Mouse (Mus musculus) midbrain, embryonic 10.5 days (tissue): ENCODE data around the gene Gpr107. TPM values are rescaled to one million over a fixed set of nuclear protein-coding genes. Genes with fewer than 3 reads are reported as not detected.

Experiments used
- DNase-seq: peaks from one replicate; pipeline ENCODE4 v3.0.0-alpha.2; 2017; ENCODE audit warnings: low spot score
- H3K27ac ChIP-seq: fragments of 300-500 bp; sonication (generic); replicated peaks from 2 replicates; pipeline ENCODE4 v1.5.1; 2016; ENCODE audit warnings: mild to moderate bottlenecking
- H3K27me3 ChIP-seq: fragments of 300-500 bp; sonication (generic); 2 replicates; pipeline ENCODE4 v1.6.1; 2016; ENCODE audit warnings: low read depth, mild to moderate bottlenecking; ENCODE audit not compliant: poor library complexity, severe bottlenecking
- H3K36me3 ChIP-seq: fragments of 300-500 bp; sonication (generic); 2 replicates; pipeline ENCODE4 v1.6.1; 2016; ENCODE audit warnings: mild to moderate bottlenecking, moderate library complexity
- H3K4me1 ChIP-seq: fragments of 300-500 bp; sonication (generic); 2 replicates; pipeline ENCODE4 v1.6.1; 2016
- H3K4me3 ChIP-seq: fragments of 300-500 bp; sonication (generic); 2 replicates; pipeline ENCODE4 v1.5.1; 2016; ENCODE audit warnings: mild to moderate bottlenecking, moderate library complexity
- H3K9me3 ChIP-seq: fragments of 300-500 bp; sonication (generic); replicated peaks from 2 replicates; pipeline ENCODE4 v1.6.1; 2016; ENCODE audit warnings: mild to moderate bottlenecking
- WGBS: fragments of 180-500 bp; shearing (Covaris S2); methylation state at CpG from one replicate; pipeline ENCODE4 v1.1.7; 2016; 5-methylcytosine and 5-hydroxymethylcytosine counted together
- polyA plus RNA-seq: library from polyadenylated mRNA; unstranded; fragments of >200 nt; fragmentation: Nextera tagmentation; extraction: Ambion mirVana; gene quantifications from 2 replicates; pipeline ENCODE4 v1.2.1, GENCODE M21; 2016

Gpr107 gene
- polyA plus RNA-seq, 1 experiment from 2014 or later, result 33.8 TPM

GRCm38 (mm10) chr2:31118211-31118610 lies 33.9 kb upstream of the Gpr107 start:
- Histone ChIP-seq H3K27ac (no peak overlapping the region), H3K27me3 (no peaks in the 10 kb centered on the region), H3K4me3 (no peak overlapping the region), H3K4me1 (peaks cover 6% of the 10 kb centered on the region), H3K9me3 (peaks cover 5% of the 10 kb centered on the region; the same call in 1 of the 2 replicates), H3K36me3 (no peaks in the 10 kb centered on the region)
- 85% methylated on average over 3 of the region's 3 CpGs for WGBS
- no peak for DNase-seq

DNA sequence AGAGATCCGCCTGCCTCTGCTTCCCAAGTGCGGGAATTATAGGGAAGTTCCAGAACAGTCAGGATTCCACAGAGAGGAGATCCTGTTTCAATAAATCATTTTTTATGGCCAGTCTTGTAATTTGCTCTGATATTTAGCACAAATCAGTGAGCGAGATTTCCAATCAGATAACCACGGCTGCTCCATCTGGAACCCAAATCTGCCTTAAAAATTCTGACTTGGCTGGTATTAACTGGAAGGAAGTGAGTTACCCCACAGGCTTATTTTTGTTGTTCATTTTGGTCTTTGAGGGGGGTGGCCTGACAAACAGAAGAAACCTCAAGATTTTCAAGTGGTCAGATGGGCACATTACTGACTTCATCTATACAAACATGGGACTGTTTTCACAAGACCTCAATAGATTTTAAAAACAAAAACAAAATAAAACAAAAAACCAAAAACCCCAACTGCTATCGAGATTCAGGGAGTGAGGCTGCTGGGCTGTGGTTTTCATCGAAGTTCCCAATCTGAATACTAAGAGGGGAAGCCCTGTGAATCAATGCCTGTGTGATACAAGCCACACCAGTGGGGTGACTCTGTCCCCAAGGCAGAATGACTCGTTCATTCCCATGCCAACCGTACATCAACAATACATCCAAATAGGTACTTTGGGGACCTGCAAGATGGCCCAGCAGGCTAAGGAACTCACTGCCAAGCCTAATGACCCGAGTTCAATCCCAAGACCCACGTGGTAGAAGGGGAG lies 33.3 kb upstream of the Gpr107 start:
- Histone ChIP-seq H3K4me1 (peaks cover 6% of the 10 kb centered on the region), H3K4me3 (no peak overlapping the region), H3K9me3 (peaks cover 5% of the 10 kb centered on the region; the same call in 1 of the 2 replicates), H3K27ac (no peak overlapping the region), H3K27me3 (no peaks in the 10 kb centered on the region), H3K36me3 (no peaks in the 10 kb centered on the region)
- DNase-seq, result no peak
- WGBS, result 91% methylated on average over 10 of the region's 10 CpGs

GRCm38 (mm10) chr2:31119795-31120194 lies 32.3 kb upstream of the Gpr107 start:
- Histone ChIP-seq H3K27me3 (no peaks in the 10 kb centered on the region), H3K27ac (no peak overlapping the region), H3K36me3 (no peaks in the 10 kb centered on the region), H3K4me1 (peaks cover 6% of the 10 kb centered on the region), H3K4me3 (no peak overlapping the region), H3K9me3 (no peaks in the 10 kb centered on the region)
- DNase-seq, result no peak
- WGBS, result 72% methylated on average over 13 of the region's 13 CpGs

DNA sequence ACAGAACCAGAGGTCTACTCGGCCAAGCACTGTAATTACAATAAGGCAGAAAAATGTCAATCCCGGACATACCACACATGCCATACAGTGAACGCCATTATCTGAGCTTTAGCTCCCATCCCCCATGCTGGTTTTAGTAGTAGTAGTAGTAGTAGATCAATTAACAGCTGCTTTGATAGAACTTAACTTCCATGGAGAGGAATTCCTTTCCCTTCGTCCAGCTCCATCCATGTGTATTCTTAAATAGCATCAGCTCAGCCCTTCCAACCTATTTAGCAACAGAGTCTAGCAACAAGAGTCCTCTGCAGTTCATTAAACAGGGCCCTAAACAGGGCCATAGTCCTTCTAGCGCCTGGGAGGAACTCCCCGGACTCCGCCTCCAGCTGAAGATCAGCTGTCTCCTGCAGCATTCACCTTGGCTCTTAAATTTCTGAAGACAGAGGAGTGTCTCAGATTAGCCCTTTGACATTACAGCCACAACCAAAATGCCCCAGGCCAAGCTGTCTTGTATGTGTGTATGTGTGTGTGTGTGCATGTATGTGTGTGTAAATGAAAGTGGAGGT lies 30.9 kb upstream of the Gpr107 start:
- no peak overlapping the region for H3K27ac ChIP-seq
- no peaks in the 10 kb centered on the region for H3K27me3 ChIP-seq
- DNase-seq, result no peak

GRCm38 (mm10) chr2:31122806-31123205 lies 29.3 kb upstream of the Gpr107 start:
- Histone ChIP-seq H3K4me3 (no peak overlapping the region), H3K4me1 (peaks cover 7% of the 10 kb centered on the region; the same call in 1 of the 2 replicates), H3K27ac (no peak overlapping the region), H3K27me3 (no peaks in the 10 kb centered on the region), H3K9me3 (no peaks in the 10 kb centered on the region), H3K36me3 (no peaks in the 10 kb centered on the region)
- no peak for DNase-seq
- WGBS, result 92% methylated on average over 5 of the region's 5 CpGs

More for the DNA sequence above, 30.9 kb upstream of the Gpr107 start:
- H3K9me3 ChIP-seq, result no peaks in the 10 kb centered on the region
- H3K36me3 ChIP-seq, result no peaks in the 10 kb centered on the region
- H3K4me3 ChIP-seq, result no peak overlapping the region
- 87% methylated on average over 7 of the region's 7 CpGs for WGBS
- H3K4me1 ChIP-seq, result peaks cover 5% of the 10 kb centered on the region

- H3K4me1 ChIP-seq, result peaks cover 9% of the 10 kb centered on the region; the same call in 1 of the 2 replicates
- 89% methylated on average over 5 of the region's 5 CpGs for WGBS
- H3K4me3 ChIP-seq, result no peak overlapping the region
- H3K9me3 ChIP-seq, result no peaks in the 10 kb centered on the region
- H3K36me3 ChIP-seq, result no peaks in the 10 kb centered on the region
- no peak for DNase-seq
- H3K27ac ChIP-seq, result no peak overlapping the region
- H3K27me3 ChIP-seq, result no peaks in the 10 kb centered on the region
These were observed 28.6 kb upstream of the Gpr107 start for GRCm38 (mm10) chr2:31123493-31123892.

GRCm38 (mm10) chr2:31124694-31125093 lies 27.4 kb upstream of the Gpr107 start:
- H3K27me3 ChIP-seq, result no peaks in the 10 kb centered on the region
- no peaks in the 10 kb centered on the region for H3K9me3 ChIP-seq
- H3K4me3 ChIP-seq, result no peak overlapping the region
- DNase-seq, result no peak
- H3K4me1 ChIP-seq, result peaks cover 9% of the 10 kb centered on the region; the same call in 1 of the 2 replicates
- no peak overlapping the region for H3K27ac ChIP-seq
- no peaks in the 10 kb centered on the region for H3K36me3 ChIP-seq
- 86% methylated on average over 2 of the region's 2 CpGs for WGBS

- DNase-seq, result no peak
- H3K4me3 ChIP-seq, result no peak overlapping the region
- peaks cover 9% of the 10 kb centered on the region; the same call in 1 of the 2 replicates for H3K4me1 ChIP-seq
- no peaks in the 10 kb centered on the region for H3K27me3 ChIP-seq
- no peak overlapping the region for H3K27ac ChIP-seq
- H3K36me3 ChIP-seq, result no peaks in the 10 kb centered on the region
- H3K9me3 ChIP-seq, result no peaks in the 10 kb centered on the region
- 86% methylated on average over 7 of the region's 7 CpGs for WGBS
These were observed 27.0 kb upstream of the Gpr107 start for GRCm38 (mm10) chr2:31125156-31125555.

DNA sequence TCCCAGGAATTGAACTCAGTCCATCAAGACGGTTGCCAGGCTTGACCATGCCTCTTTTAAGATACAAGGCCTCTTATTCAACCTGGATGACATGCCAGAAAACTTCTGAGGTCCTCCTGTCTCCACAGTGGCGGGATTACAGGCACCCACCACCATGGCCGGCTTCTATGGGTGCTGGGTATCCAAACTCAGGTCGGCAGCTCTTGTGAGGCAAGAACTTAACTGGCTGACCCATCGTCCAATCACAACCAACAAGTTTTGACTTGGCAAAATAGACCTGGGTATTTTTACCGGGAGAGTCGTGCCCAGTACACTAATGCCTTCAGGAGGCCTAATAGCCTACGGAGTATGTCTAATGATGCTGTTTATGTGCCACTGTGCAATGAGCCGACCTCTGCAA lies 26.1 kb upstream of the Gpr107 start:
- no peak overlapping the region for H3K27ac ChIP-seq
- H3K9me3 ChIP-seq, result no peaks in the 10 kb centered on the region
- DNase-seq, result no peak
- no peaks in the 10 kb centered on the region for H3K36me3 ChIP-seq
- 94% methylated on average over 9 of the region's 9 CpGs for WGBS
- peaks cover 16% of the 10 kb centered on the region for H3K4me1 ChIP-seq
- H3K27me3 ChIP-seq, result no peaks in the 10 kb centered on the region
- no peak overlapping the region for H3K4me3 ChIP-seq

DNA sequence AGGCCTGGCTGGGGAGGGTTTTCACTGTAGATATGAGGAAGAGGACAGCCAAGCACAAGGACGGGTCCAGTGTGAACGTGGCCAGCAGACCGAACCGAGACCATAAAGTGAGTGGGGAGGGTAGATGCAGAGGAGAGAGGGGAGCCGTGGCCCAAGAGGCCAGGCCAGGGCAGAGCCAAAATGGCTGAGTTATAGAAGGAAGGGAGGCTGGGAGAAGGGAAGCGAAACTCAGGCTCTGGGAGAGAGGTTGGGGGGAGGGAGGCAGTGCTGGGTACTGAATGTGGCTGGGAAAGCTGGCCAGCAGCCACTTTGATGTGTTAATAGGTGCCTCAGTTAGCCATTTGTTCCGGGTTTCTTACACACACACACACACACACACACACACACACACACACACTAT lies 24.9 kb upstream of the Gpr107 start:
- peaks cover 17% of the 10 kb centered on the region for H3K4me1 ChIP-seq
- no peak overlapping the region for H3K4me3 ChIP-seq
- no peak for DNase-seq
- whole genome bisulfite sequencing, result 65% methylated on average over 7 of the region's 7 CpGs
- no peaks in the 10 kb centered on the region for H3K36me3 ChIP-seq
- no peaks in the 10 kb centered on the region for H3K9me3 ChIP-seq
- no peak overlapping the region for H3K27ac ChIP-seq
- no peaks in the 10 kb centered on the region for H3K27me3 ChIP-seq

GRCm38 (mm10) chr2:31127899-31128298 lies 24.2 kb upstream of the Gpr107 start:
- Histone ChIP-seq H3K27ac (no peak overlapping the region), H3K36me3 (no peaks in the 10 kb centered on the region), H3K4me1 (peaks cover 20% of the 10 kb centered on the region), H3K4me3 (no peak overlapping the region), H3K27me3 (no peaks in the 10 kb centered on the region), H3K9me3 (no peaks in the 10 kb centered on the region)
- WGBS, result 78% methylated on average over 4 of the region's 4 CpGs
- no peak for DNase-seq

GRCm38 (mm10) chr2:31129742-31130518 lies 22.2 kb upstream of the Gpr107 start:
- H3K4me1 ChIP-seq, result peaks cover 33% of the 10 kb centered on the region
- no peaks in the 10 kb centered on the region for H3K27me3 ChIP-seq
- no peak for DNase-seq
- WGBS, result 87% methylated on average over 14 of the region's 14 CpGs
- H3K36me3 ChIP-seq, result no peaks in the 10 kb centered on the region
- H3K9me3 ChIP-seq, result no peaks in the 10 kb centered on the region
- no peak overlapping the region for H3K27ac ChIP-seq
- H3K4me3 ChIP-seq, result no peak overlapping the region
